Mouse (Mus musculus) megakaryocyte-erythroid progenitor cell, adult 5 weeks (primary cell): ENCODE measurements around the gene Pabpn1. TPM values are rescaled to one million over a fixed set of nuclear protein-coding genes. Genes with fewer than 3 reads are reported as not detected.

ENCODE experiments used
- polyA plus RNA-seq: library from polyadenylated mRNA; stranded (reverse); fragments of >175 nt; gene quantifications from 2 replicates; pipeline ENCODE4 v1.2.3, GENCODE M21; 2012

The Pabpn1 gene
- 282 and 412 TPM in 2 replicates for polyA plus RNA-seq

GRCm38 (mm10) chr14:54892200-54892599 is at the start of gene Pabpn1:
TSS of gene Pabpn1 (plus strand) at chr14:54892500.

GRCm38 (mm10) chr14:54870861-54871260 is 21.4 kb upstream of the Pabpn1 start, which contains the start of gene Homez:
TSS of gene Homez (minus strand) at chr14:54870961.

GRCm38 (mm10) chr14:54877048-54877715 is 15.1 kb upstream of the Pabpn1 start, which contains the start of gene Ppp1r3e:
TSS of gene Ppp1r3e (minus strand) at chr14:54877550.

GRCm38 (mm10) chr14:54883154-54884021 is 8.9 kb upstream of the Pabpn1 start, which contains the start of the genes Bcl2l2 and Gm20521:
TSS of gene Bcl2l2 (plus strand) at chr14:54883377.
TSS of gene Gm20521 (plus strand) at chr14:54883441.

GRCm38 (mm10) chr14:54912886-54913285 is 20.6 kb downstream of the Pabpn1 start, which contains the start of gene Slc22a17:
TSS of gene Slc22a17 (minus strand) at chr14:54913132.

GRCm38 (mm10) chr14:54925349-54926342 is 33.3 kb downstream of the Pabpn1 start, which contains the start of gene Efs:
TSS of gene Efs (minus strand) at chr14:54926126.

GRCm38 (mm10) chr14:54932645-54933150 is 40.4 kb downstream of the Pabpn1 start, which contains the start of gene Il25:
TSS of gene Il25 (plus strand) at chr14:54932695.

GRCm38 (mm10) chr14:54935904-54936830 is 43.9 kb downstream of the Pabpn1 start, which contains the start of gene Cmtm5:
TSS of gene Cmtm5 (plus strand) at chr14:54936261.

Other genes with a start within 250 kb of the Pabpn1 start
- 97.6 and 115 TPM in 2 replicates for gene 1700123O20Rik, start 206.3 kb upstream of the Pabpn1 start, polyA plus RNA-seq
- gene Acin1, start 205.6 kb upstream of the Pabpn1 start, polyA plus RNA-seq, result 689 and 1,048 TPM in 2 replicates
- gene Gm29776, start 193.7 kb upstream of the Pabpn1 start, polyA plus RNA-seq, result 0.06 TPM in 1 of 2 replicates, not detected in the other
- gene Cebpe, start 180.3 kb upstream of the Pabpn1 start, polyA plus RNA-seq, result 125 and 136 TPM in 2 replicates
- gene Slc7a8, start 110.6 kb upstream of the Pabpn1 start, polyA plus RNA-seq, result 4.6 and 7.5 TPM in 2 replicates
- gene Rnf212b, start 78.4 kb upstream of the Pabpn1 start, polyA plus RNA-seq, result not detected in 2 replicates
- 2.0 and 2.2 TPM in 2 replicates for gene Homez, start 21.5 kb upstream of the Pabpn1 start, polyA plus RNA-seq
- 8.8 and 12.7 TPM in 2 replicates for gene Ppp1r3e, start 14.9 kb upstream of the Pabpn1 start, polyA plus RNA-seq
- 25.6 and 34.5 TPM in 2 replicates for gene Bcl2l2, start 9.1 kb upstream of the Pabpn1 start, polyA plus RNA-seq
- gene Gm20521, start 9.1 kb upstream of the Pabpn1 start, polyA plus RNA-seq, result 0.82 and 5.2 TPM in 2 replicates
- gene Slc22a17, start 20.6 kb downstream of the Pabpn1 start, polyA plus RNA-seq, result 6.5 and 12.9 TPM in 2 replicates
- gene Efs, start 33.6 kb downstream of the Pabpn1 start, polyA plus RNA-seq, result 0.08 TPM in 1 of 2 replicates, not detected in the other
- not detected in 2 replicates for gene Il25, start 40.2 kb downstream of the Pabpn1 start, polyA plus RNA-seq
- not detected in 2 replicates for gene Cmtm5, start 43.8 kb downstream of the Pabpn1 start, polyA plus RNA-seq
- not detected in 2 replicates for gene Myh6, start 74.4 kb downstream of the Pabpn1 start, polyA plus RNA-seq
- not detected in 2 replicates for gene Gm17428, start 84.4 kb downstream of the Pabpn1 start, polyA plus RNA-seq
- not detected in 2 replicates for gene Myh7, start 102.1 kb downstream of the Pabpn1 start, polyA plus RNA-seq
- gene Ngdn, start 123.0 kb downstream of the Pabpn1 start, polyA plus RNA-seq, result 41.1 and 54.2 TPM in 2 replicates
- gene Zfhx2, start 199.8 kb downstream of the Pabpn1 start, polyA plus RNA-seq, result 7.3 and 10.8 TPM in 2 replicates
- gene Thtpa, start 202.3 kb downstream of the Pabpn1 start, polyA plus RNA-seq, result 2.0 and 2.5 TPM in 2 replicates
- 19.5 and 24.1 TPM in 2 replicates for gene Ap1g2, start 214.1 kb downstream of the Pabpn1 start, polyA plus RNA-seq
- 0.10 and 0.16 TPM in 2 replicates for gene Jph4, start 224.4 kb downstream of the Pabpn1 start, polyA plus RNA-seq